Mouse (Mus musculus): ENCODE results near the gene Lmx1a.
A peak's percentile ranks its signal among the peaks of the same experiment; 100 is the strongest.

The Lmx1a gene

DNA sequence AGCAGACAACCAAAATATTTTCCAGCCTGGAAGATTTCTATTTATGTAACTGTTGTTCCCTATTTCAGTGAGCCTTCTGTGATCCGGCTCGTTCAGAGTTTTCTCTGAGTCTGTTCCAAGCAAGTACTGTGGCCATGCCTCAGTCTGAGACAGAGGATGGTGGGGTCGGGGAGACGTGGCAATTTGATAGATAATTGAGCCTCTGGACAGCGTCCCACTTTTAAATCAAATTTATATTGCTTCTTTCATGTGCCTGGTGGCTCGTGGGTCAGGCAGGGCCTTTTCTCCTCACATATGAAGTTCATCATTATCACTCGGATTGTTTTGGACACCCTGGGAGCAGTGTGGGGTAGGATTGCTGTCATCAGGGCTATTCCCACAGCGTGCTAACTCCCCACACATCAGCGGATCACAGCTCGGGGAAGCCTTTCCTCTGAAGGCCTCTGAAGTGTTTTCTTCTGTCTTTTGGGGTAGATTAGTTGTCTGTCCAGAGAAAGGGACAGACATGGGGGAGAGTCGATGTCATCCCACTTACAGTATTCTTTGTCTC is 6.9 kb downstream of the Lmx1a start:
- no peak for DNase-seq

DNA sequence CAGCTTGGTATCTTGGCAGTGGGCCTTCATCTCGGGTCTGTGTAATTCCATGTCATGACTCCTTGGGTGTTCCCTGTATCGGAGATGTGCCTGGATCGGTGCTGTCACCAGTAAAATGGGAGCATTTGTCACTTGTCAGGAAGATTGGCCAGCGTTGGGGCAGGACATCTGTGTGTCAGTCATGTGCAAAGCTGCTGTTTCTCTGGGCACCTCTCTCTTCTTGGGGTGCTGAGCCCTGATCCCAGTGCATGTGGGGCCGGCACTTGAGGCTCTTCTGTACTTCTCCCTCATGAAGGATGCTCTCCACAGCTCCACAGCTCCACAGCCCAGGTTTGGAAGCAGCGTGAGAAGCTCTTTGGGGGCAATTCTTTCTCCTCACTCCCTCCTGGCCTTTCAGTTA is 10.7 kb downstream of the Lmx1a start:
- no peak for DNase-seq

DNA sequence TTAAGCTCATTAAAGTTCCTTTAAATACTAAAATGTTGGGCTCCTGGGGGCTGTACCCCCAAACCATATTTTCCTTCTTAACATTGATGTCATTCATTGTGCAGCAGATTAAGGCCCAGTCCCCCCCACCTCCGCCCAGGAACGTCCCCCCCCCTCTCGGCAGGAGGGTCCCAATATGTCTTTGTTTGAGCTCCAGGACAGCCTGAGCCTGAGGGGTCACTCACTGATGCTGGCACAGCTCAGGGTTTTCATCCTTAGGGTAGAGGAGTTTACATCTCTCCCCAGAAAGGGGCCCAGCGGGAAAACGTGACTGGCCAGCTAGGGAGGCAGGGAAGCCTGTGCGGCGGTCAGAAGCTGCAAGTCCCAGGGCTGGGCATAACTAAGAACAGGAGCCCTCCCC is 11.2 kb downstream of the Lmx1a start:
- no peak for DNase-seq

DNA sequence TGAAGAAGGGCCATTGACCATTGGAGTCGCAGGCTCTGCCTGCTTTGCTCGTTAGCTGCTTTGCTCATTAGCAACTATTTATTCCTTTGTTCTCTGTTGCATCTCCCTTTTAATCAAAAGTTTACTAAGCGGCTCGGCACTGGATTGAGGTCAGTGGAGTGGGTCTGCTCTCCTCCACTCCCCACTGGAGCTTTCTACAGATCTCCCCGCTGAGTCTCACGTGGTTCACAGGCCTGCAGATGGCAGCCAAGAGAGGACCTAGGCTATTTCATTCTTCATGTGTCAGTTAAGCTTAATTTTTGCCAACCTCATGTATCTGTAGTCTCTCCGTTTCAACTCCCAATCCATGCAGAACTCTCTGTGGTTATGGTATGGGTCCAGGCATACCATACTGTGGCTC is 16.5 kb downstream of the Lmx1a start:
- no peak for DNase-seq

DNA sequence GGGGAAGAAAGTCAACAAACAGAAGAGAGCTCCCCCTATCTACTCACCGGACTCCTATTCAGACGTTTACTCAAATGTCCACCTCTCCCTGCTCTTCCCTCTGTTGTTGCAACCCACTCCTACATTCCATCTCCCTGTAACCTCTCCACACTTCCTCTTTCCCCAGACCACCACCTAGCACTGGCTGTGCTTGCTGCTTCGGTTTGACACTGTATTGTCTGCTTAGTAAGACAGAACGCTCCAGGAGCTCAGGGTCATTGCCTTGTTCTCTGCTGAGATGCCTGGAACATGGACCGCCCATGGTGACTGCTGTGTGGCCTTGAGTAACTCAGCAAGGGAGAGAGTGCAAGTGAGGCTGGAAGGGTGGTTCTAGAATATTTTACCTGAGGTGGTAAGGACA is 19.7 kb downstream of the Lmx1a start:
- no peak for DNase-seq

DNA sequence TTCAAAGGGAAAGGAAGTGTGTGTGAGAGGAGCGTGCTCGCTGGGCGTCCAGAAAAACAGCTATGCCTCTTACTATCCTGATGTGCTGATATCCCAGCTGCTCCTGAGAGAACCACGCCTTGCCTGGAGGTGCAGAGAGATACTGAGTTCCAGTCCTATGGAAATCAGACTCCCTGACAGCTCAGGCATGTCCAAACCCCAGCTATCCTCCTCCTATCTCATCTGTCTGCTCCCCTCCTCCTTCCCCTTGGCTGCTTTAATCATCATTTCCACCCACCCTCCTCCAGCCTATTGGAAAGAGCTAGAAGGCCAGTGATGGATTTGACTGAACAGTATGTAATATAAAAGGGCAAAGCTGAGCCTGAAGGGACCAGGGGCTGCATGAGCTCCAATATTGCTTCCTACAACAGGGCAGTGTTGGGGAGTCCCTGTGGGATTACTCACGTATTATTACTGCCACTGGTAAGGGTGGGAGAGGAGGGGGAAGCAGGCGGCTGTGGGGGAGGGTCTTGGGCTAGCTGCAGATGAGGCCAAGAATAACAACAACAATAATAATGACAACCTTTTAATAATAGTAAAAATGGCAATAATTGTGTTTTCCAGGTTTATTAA is 26.8 kb downstream of the Lmx1a start:
- DNase-seq: no peak

DNA sequence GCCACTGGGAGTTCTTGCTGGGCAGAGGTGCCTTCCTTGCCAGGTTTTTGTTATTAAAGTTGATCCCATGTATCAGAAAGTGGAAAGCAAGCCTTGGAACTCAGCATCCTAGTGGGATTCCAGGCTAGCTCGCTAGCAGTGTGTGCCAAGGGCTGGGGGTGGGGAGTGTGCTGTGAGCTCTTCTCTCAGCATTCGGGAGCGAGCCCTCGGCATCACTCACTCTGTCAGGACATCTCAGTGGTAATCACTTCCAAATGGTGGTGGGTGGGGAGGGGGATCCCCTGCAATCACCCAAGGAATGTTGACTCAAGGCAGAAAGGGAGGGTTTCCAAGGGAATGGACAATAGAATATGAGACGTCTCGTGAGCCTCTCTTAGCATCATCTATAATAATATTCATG is 45.4 kb downstream of the Lmx1a start:
- no peak for DNase-seq

DNA sequence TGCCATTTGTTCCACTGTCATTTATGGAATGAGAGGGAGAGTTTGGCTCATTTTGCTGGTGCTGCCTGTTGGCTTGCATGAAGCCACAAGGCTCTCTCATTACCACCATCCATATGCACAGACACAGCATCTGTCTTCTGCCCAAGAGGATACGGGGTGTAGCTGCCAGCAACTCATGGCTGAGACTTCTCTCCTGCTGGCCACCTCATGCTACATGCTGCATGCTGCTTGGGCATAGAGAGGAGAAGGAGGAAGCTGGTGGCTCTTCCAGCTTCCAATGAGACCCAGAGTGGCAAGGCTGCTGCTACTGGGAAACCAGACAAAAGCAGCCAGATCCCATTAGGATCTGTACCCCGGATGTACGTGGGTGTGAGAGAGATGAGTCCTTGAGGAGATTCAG is 47.8 kb downstream of the Lmx1a start:
- no peak for DNase-seq

DNA sequence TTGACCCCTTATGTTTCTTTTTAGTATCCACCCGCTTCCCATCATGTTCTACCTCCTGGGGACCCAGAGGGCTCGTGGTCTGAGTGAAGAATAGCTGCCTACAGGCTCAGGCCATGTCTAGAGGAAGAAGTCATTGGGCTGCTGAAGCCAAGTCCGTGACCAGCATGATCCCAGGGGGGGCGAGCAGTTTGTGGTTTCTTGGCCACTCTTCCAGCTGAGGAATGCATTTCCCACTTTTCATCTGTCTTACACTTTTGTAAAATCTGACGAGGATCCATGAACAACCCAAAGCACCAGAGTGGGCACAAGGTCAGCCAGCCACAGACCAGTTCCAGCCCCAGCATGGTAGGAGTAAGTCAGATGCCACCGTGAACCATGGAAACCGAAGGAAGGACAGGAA is 50.2 kb downstream of the Lmx1a start:
- no peak for DNase-seq

DNA sequence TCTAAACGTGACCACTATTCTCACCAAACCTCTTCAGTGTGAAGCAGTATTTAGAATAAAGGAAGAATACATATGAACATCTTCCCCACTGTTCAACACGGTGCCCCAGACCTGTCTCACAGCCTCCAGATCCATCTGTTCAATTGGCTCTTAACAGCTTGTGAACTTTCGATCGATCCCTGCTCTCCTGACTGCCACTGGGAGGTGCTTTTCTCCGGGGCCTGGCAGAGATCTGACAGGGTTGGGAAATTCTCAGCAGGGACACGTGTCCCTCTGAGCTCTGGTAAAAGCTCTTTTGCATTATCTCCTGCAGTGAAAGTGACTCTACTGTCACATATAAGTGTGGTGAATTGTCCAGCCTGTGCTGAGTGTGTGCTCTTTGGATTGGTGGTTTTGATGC is 57.6 kb downstream of the Lmx1a start:
- no peak for DNase-seq

DNA sequence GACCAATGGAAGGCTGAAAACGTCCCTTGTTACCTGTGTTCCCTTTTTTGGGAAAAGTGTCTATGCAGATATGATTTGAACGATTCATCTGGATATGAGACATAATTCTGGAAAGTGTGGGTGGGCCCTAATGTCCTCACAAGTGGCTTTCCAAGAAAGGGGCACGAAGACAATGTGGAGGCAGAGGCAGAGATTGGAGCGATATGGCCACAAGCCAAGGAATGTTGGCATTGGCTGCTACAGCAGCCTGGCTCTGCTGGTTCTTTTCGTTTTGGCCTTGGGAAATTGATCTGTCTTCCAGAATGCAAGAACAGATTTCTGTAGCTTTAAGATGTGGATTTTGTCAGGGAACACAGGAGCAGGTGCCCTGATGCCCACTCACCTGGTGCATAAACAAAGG is 63.6 kb downstream of the Lmx1a start:
- no peak for DNase-seq

DNA sequence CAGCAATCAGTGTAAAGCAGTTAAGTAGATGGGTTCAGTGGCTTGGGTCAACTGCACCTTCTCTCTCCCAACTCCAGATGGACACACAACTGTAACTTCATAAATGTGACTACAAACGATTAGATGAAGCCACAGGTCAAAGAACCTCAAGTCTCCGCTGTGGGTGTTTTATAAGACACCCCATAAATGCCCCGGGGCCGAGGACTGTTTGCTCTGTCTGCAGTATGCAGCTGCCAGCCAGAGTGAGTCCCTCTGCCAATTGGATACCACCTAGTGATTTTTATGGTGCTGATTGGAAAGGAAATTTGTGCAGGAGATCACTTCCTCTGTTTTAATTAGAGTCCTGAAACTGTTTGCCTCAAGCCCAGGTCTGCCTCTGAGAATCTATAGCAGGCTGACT is 65.0 kb downstream of the Lmx1a start:
- no peak for DNase-seq

DNA sequence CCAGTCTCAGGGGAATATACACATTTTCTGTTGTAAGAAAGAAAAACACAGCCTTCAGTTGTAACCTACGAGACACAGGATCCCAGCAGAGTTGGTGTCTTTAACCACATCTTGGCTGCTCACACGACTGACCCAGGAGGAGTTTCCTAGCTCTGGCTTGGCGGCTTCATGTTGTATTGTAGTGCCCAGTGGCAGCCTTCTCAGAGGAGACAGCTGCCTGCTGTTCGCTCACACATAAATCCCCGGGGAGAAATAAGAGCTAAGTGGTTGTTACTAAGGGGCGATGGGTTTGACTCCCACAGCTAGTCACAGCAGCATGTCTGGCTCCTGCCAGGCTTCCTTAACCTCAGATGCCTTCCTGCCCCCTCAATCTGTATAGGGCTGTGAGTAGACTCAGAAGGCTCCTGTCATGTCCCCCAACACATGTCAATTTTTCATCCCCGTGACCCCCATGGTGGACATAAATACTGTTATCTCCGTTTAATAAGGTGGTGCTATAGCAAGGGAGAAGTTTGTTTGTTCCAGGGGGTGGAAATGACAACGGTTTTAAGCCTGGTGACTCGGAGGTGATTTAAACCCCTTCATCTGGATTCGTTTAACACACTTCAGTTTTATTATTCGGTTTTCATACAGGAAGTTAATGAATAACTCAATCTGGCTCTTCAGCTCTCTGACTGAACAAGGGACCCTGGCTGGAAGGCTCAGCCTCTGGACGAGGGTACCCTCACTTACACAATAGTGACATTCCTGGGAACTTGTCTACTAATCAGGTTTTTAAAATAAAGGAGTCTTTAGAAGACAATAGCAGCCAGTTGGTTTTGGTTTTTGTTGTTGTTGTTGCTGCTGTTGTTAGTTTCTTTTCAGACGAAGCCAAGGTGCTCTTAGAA is 65.8 kb downstream of the Lmx1a start:
- no peak for DNase-seq

DNA sequence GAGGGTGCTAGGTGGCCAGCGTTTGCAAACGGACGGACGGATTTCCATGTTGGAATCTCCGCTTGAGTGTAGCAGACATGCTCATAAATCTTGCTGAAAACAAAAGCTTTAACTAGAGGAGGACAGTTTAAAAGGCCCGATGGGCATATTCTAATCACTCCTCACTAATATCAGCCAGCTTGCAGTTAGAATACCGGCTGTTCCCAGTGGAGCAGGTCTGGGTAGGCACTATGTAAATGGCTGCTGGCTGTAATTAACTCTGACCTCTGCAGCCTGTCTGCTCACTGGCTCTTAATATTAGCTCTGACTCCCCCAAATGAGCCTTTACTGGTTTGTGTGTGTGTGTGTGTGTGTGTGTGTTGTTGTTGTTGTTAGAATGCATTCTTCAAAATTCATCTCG is 69.2 kb downstream of the Lmx1a start:
- DNase-seq: no peak

DNA sequence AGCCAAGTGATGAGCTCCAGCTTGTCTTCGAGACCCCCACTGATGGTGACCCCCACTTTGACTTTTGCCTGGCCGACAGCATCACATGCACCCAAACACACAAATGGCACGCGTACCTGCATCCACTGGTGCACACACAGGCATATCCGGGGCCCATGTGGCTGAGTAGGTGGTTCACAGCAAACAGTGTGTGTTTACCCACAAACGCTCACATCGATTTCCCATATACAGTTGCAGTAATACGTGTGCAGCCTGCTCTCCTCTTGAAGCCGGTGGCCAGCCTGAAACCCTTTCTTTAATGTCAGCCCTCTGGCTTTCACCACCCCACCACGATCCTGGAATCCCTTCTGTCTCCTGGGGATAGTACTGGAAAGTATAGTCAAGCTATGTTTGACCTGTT is 71.3 kb downstream of the Lmx1a start:
- DNase-seq: no peak

DNA sequence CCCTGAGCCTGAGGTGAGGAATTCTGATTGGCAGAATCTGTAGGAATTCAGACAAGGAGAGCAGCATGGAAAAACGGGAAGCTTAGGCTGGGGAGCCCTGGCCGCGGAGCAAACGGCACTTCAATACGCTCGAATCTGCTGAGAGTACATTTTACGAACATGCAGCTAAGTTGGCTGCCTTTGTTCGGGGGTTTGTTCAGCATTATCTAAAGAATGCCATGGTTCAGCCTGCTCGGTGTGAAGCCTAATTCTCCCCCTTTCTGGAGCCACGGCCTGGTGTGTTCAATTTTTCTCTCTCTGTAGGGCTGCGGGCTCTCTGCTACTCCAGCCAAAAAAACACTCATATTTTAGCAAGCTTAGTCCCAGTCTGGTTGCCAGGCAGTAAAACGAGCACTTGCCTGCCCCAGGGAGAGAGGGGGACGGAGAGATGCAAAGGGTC is 72.8 kb downstream of the Lmx1a start:
- DNase-seq: no peak

DNA sequence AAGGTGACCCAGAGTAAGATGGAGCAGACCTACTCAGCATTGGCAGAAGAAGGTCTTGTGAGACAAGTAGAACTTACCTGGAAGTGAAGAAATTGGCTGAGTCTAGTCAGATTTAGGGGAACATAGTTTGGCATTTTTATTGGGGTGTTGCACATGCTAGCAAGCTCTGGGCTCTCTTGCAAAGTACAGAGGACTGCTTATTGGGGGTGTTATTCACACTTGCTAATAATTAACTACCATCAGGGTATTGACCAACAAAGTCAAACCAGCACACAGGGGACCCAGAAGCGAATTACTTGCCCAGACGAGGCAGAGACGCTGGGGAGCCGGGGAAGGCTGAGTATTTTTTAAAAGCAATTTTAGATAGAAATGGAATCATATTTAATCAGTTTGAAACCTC is 77.6 kb downstream of the Lmx1a start:
- DNase-seq: no peak

DNA sequence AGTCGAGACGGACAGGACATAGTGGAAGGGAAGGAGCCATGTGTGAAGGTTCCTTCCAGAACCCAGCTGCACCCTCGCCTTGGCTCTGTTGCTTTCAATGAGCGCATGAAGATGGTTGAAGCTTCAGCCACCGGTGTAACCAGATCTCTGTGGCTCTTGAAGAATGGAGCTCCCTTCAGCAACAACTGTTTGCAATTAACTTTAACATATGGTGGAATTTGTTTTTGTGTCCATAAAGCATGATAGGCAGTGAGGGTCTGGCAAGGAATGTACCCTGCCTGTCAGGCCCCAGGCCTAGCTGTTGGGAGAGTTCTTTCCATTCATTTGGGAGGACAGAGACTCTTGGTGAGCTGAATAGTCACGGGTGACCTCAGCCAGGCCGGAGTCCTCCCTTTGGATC is 81.4 kb downstream of the Lmx1a start:
- DNase-seq: no peak

DNA sequence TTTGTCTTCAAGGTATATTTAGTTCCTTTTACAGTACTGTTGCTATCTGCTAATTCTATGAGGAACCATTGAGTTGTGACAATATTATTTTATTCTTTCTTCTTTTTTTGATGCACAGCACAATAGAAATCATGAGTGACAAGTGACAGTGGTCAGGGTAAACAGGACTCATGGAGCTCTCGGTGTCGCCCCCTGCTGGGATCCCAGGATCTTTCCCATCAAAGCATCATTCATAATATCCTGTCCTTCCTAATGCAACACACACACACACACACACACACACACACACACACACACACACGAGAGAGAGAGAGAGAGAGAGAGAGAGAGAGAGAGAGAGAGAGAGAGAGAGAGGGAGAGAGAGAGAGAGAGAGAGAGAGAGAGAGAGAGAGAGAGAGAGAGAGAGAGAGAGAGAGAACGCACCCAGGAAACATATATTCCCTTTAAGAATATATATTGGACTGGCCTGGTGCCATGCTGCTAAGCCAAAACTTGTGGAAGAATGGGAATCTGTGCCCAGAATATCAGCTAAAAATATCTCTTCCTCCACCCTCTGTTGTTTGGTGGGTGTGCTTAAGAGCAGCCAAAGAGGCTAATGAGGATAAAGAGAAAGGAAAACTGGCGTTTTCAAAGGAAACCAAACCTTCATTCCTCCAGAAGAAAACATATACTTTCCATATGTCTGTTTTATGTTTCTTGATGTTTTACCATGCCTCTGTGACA is 90.9 kb downstream of the Lmx1a start:
- no peak for DNase-seq

DNA sequence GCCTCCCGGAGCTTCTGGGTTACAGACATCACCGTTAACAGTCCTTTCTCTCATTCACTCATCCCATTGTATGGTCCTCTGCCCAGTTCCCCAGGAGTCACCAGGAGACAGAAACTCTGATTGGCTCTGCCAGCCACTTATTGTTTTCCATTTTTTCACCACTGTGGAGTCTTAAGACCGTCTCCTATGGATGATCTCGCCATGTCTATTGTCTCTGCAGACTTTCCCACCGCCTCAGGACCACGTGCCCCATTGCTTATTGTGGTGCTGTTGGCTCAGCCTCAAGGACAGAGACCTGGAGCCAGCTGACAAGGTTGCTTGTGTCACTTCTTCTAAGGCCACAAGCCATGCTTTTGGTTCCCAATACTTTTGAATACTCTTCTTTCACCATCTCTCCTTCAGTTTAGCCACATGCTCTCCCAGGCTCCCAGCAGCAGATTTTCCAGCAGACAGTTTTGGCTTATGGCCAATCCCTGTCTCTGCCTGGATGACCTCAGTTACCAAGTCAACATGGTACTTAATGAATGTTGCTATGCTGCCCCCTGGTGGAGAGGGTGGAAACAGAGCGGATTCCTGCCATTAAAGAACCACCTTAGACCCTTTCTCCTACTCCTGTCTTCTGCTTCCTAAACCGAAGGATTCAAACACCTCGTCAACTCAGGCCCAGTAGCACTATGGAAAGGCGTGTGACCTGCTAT is 92.9 kb downstream of the Lmx1a start:
- peak; percentile 9 for DNase-seq

DNA sequence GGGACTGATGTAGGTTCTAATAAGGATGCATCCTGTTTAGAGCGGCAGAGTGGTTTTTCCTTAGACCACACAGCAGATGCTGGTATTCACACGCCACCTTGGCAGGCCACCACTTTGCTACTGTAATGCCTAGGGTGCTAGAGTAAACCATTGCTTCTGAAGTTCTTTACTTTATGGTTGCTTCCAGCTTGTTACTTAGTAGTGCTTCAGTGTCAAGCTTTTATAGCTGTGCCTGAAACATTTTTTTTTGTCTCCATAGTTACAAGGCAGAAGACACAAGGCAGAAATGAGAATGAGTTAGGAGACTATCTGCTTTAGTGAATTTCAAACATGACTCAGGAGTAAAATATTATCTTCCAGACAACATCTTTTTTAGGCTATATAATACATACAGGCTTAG is 95.0 kb downstream of the Lmx1a start:
- DNase-seq: no peak

DNA sequence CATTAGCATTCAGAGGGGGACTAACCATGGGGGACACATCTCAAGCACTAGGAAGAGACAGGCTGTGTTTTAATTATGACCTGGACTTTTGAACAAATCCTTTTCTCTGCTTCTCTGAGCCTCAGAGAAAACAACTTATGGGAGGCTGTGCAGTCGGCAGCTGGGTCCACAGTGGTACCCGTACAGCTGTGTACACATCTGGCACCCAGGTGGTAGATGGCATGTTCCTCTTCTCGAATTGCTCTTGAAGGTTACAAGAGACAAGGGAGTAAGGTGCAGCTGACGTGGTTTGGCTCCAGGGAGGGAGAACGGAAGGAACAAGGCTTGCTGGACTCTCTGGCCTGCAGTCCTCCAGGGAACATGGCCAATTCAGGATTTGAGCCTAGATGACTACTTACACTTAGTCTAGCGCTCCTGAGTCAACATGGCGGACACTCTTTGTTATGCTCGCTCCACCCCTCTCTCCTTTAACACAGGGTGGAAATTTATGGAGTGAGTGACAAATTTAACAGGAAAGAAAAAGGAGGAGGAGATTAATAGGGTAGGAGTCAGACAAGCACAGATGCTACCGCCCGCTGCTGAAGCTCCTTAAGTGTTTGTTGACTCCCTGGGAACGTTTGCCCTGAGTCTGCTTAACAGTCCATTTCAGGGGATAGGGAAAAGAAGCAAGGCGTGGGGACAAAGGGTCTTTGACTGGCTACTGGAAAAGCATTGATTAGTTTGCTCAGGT is 99.8 kb downstream of the Lmx1a start:
- DNase-seq: no peak

All from cerebellum, adult 11-12 months (tissue).